Mouse (Mus musculus) splenic B cell, adult 2 months (primary cell): Measurements from ENCODE around the gene Zbtb44.
"Not testable (repeated sequence)": the region's sequence is repeated elsewhere in the genome, so short reads cannot be mapped to it uniquely, and the experiment has no call there.

Source experiments
- DNase-seq: peaks from one replicate; pipeline ENCODE4 v3.0.0-alpha.2; 2011; ENCODE audit warnings: low read depth, low spot score
- H3K27me3 ChIP-seq: 2 replicates; pipeline ENCODE4 v1.6.1; 2012; ENCODE audit warnings: mild to moderate bottlenecking, low read length, moderate library complexity, mixed read lengths; ENCODE audit not compliant: control insufficient read depth, poor library complexity, insufficient read depth, severe bottlenecking
- H3K36me3 ChIP-seq: 2 replicates; pipeline ENCODE4 v1.6.1; 2012; ENCODE audit warnings: mild to moderate bottlenecking, low read length, moderate library complexity, mixed read lengths; ENCODE audit not compliant: control insufficient read depth, poor library complexity, insufficient read depth, severe bottlenecking

Zbtb44 gene

GRCm38 (mm10) chr9:31028251-31028650 is 2.2 kb upstream of the Zbtb44 start:
- DNase-seq: no peak
- Histone ChIP-seq H3K27me3 (no peaks in the 10 kb centered on the region), H3K36me3 (no peaks in the 10 kb centered on the region)

GRCm38 (mm10) chr9:31029751-31030511 is 513 bp upstream of the Zbtb44 start:
- peak; percentile 95 for DNase-seq
- Histone ChIP-seq H3K36me3 (no peaks in the 10 kb centered on the region), H3K27me3 (no peaks in the 10 kb centered on the region)

GRCm38 (mm10) chr9:31031414-31031843 is 985 bp downstream of the Zbtb44 start:
- no peaks in the 10 kb centered on the region for H3K27me3 ChIP-seq
- no peak for DNase-seq
- H3K36me3 ChIP-seq: no peaks in the 10 kb centered on the region

GRCm38 (mm10) chr9:31032546-31032945 is 2.1 kb downstream of the Zbtb44 start:
- H3K27me3 ChIP-seq: no peaks in the 10 kb centered on the region
- DNase-seq: no peak
- no peaks in the 10 kb centered on the region for H3K36me3 ChIP-seq

- H3K36me3 ChIP-seq: no peaks in the 10 kb centered on the region
- H3K27me3 ChIP-seq: no peaks in the 10 kb centered on the region
- DNase-seq: peak; percentile 49
These were observed 19.8 kb downstream of the Zbtb44 start for GRCm38 (mm10) chr9:31050208-31050607.

GRCm38 (mm10) chr9:31051509-31051908 is 21.1 kb downstream of the Zbtb44 start:
- DNase-seq: not testable (repeated sequence)

GRCm38 (mm10) chr9:31058723-31059122 is 28.3 kb downstream of the Zbtb44 start:
- H3K27me3 ChIP-seq: no peaks in the 10 kb centered on the region
- no peak for DNase-seq
- no peaks in the 10 kb centered on the region for H3K36me3 ChIP-seq

More at GRCm38 (mm10) chr9:31051509-31051908, 21.1 kb downstream of the Zbtb44 start:
- H3K36me3 ChIP-seq, H3K27me3 ChIP-seq: not testable (repeated sequence)

- Histone ChIP-seq H3K36me3 (peaks cover 7% of the 10 kb centered on the region; the same call in 1 of the 2 replicates), H3K27me3 (no peaks in the 10 kb centered on the region)
- DNase-seq: no peak
These were observed 40.3 kb downstream of the Zbtb44 start for GRCm38 (mm10) chr9:31070706-31071105.

- DNase-seq: no peak
- Histone ChIP-seq H3K27me3 (no peaks in the 10 kb centered on the region), H3K36me3 (0 out of 2 replicates have a peak, but pooled peaks cover 5% of the 10 kb centered on the region)
These were observed 41.8 kb downstream of the Zbtb44 start for GRCm38 (mm10) chr9:31072256-31072655.

- H3K27me3 ChIP-seq: no peaks in the 10 kb centered on the region
- no peak for DNase-seq
- H3K36me3 ChIP-seq: 0 out of 2 replicates have a peak, but pooled peaks cover 3% of the 10 kb centered on the region
These were observed 43.4 kb downstream of the Zbtb44 start for GRCm38 (mm10) chr9:31073797-31074196.

GRCm38 (mm10) chr9:31074836-31075235 is 44.4 kb downstream of the Zbtb44 start:
- H3K27me3 ChIP-seq: no peaks in the 10 kb centered on the region
- DNase-seq: no peak
- H3K36me3 ChIP-seq: 0 out of 2 replicates have a peak, but pooled peaks cover 2% of the 10 kb centered on the region

- H3K27me3 ChIP-seq: no peaks in the 10 kb centered on the region
- no peaks in the 10 kb centered on the region for H3K36me3 ChIP-seq
- no peak for DNase-seq
These were observed 50.3 kb downstream of the Zbtb44 start for GRCm38 (mm10) chr9:31080726-31081125.

GRCm38 (mm10) chr9:31082054-31082666 is 51.7 kb downstream of the Zbtb44 start:
- Histone ChIP-seq H3K36me3 (no peaks in the 10 kb centered on the region), H3K27me3 (no peaks in the 10 kb centered on the region)

GRCm38 (mm10) chr9:31082771-31083170 is 52.3 kb downstream of the Zbtb44 start:
- Histone ChIP-seq H3K36me3 (no peaks in the 10 kb centered on the region), H3K27me3 (no peaks in the 10 kb centered on the region)
- DNase-seq: no peak

More at GRCm38 (mm10) chr9:31082054-31082666, 51.7 kb downstream of the Zbtb44 start:
- DNase-seq: peak; percentile 82

- no peaks in the 10 kb centered on the region for H3K27me3 ChIP-seq
- no peak for DNase-seq
- peaks cover 3% of the 10 kb centered on the region; the same call in 1 of the 2 replicates for H3K36me3 ChIP-seq
These were observed 55.1 kb downstream of the Zbtb44 start for GRCm38 (mm10) chr9:31085556-31085955.
